Mouse (Mus musculus) erythroblast, embryonic 14.5 days (primary cell): ENCODE measurements around the gene Dio3.

ENCODE experiments used
- GATA1 ChIP-seq: IDR thresholded peaks from 2 replicates; pipeline ENCODE4 v1.6.1; 2012; ENCODE audit warnings: low read length, inconsistent platforms, mixed read lengths
- TAL1 ChIP-seq: IDR thresholded peaks from 3 replicates; pipeline ENCODE4 v1.6.1; 2012; ENCODE audit warnings: low read length, inconsistent platforms, mixed read lengths

GRCm38 (mm10) chr12:110230767-110231166 lies 48.1 kb upstream of the Dio3 start:
- TF ChIP-seq GATA1: no peak
- no peak for TF ChIP-seq TAL1
